Mouse (Mus musculus): ENCODE measurements around the gene Cmtm8.

GRCm38 (mm10) chr9:114789989-114790388, 54.0 kb downstream of the Cmtm8 start:
- TF ChIP-seq POLR2A (IDR thresholded peaks at IDR 0.05; ENCODE audit: borderline replicate concordance, low read depth, low read length) (no peak), CTCF (IDR thresholded peaks at IDR 0.05; ENCODE audit: low read depth, low read length) (no peak)

Data from bone marrow macrophage, adult 2 months (primary cell).